Mouse (Mus musculus): ENCODE measurements around the gene Fam114a1. TPM values are rescaled to one million over a fixed set of nuclear protein-coding genes. Genes with fewer than 3 reads are reported as not detected.

Gene Fam114a1
- total RNA-seq, 1 experiment, result 6.5 TPM

GRCm38 (mm10) chr5:65019823-65020222 lies 50.0 kb downstream of the Fam114a1 start:
- Histone ChIP-seq H3K4me3 (ENCODE audit: insufficient read depth in 1 of 2, low read depth in 1 of 2, low read length in 2 of 2, poor library complexity in 1 of 2, severe bottlenecking in 1 of 2) (peak overlapping the region in 1 of 2 experiments; percentile 42; a peak in 1 of 4 replicates), H3K36me3 (ENCODE audit: control insufficient read depth, insufficient read depth, low read length, poor library complexity, severe bottlenecking) (no peaks in the 10 kb centered on the region), H3K9ac (ENCODE audit: insufficient read depth, low read depth, low read length, poor library complexity, severe bottlenecking) (no peak overlapping the region), H3K9me3 (ENCODE audit: control insufficient read depth, insufficient read depth, low read depth, low read length) (no peaks in the 10 kb centered on the region), H3K4me1 (ENCODE audit: control insufficient read depth in 2 of 2, insufficient read depth in 2 of 2, low read length in 2 of 2, poor library complexity in 1 of 2) (peaks cover 0 to 7% of the 10 kb centered on the region in 2 experiments; a peak in 2 of 4 replicates), H3K27ac (ENCODE audit: insufficient read depth, low read depth, low read length, poor library complexity, severe bottlenecking) (no peak overlapping the region; the same call in 1 of the 2 replicates)
- TF ChIP-seq ZNF384 (IDR thresholded peaks at IDR 0.05; ENCODE audit: low read depth, low read length) (no peak), ZC3H11A (IDR thresholded peaks at IDR 0.05; ENCODE audit: borderline replicate concordance, low read depth, low read length) (no peak), CHD2 (IDR thresholded peaks at IDR 0.05; ENCODE audit: low read depth, low read length) (no peak), MAFK (IDR thresholded peaks at IDR 0.05; ENCODE audit: insufficient read depth, low read depth, low read length) (no peak), HCFC1 (IDR thresholded peaks at IDR 0.05; ENCODE audit: borderline replicate concordance, insufficient read depth, low read length) (no peak)
- DNase-seq (ENCODE audit: low read depth, low spot score), result peak; percentile 19
- in situ Hi-C loops (cut with MboI; ENCODE audit: low sequenced_read_pairs in 2 of 2, unreplicated experiment in 2 of 2), result no loop called here

- Histone ChIP-seq H3K27ac (ENCODE audit: insufficient read depth, low read depth, low read length, poor library complexity, severe bottlenecking) (no peak overlapping the region), H3K36me3 (ENCODE audit: control insufficient read depth, insufficient read depth, low read length, poor library complexity, severe bottlenecking) (no peaks in the 10 kb centered on the region), H3K9ac (ENCODE audit: insufficient read depth, low read depth, low read length, poor library complexity, severe bottlenecking) (no peak overlapping the region), H3K4me1 (ENCODE audit: control insufficient read depth in 2 of 2, insufficient read depth in 2 of 2, low read length in 2 of 2, poor library complexity in 1 of 2) (no peaks in the 10 kb centered on the region), H3K9me3 (ENCODE audit: control insufficient read depth, insufficient read depth, low read depth, low read length) (no peaks in the 10 kb centered on the region), H3K4me3 (ENCODE audit: insufficient read depth in 1 of 2, low read depth in 1 of 2, low read length in 2 of 2, poor library complexity in 1 of 2, severe bottlenecking in 1 of 2) (no peak overlapping the region)
- no peak for DNase-seq (ENCODE audit: low read depth, low spot score)
- TF ChIP-seq HCFC1 (IDR thresholded peaks at IDR 0.05; ENCODE audit: borderline replicate concordance, insufficient read depth, low read length) (no peak), MAFK (IDR thresholded peaks at IDR 0.05; ENCODE audit: insufficient read depth, low read depth, low read length) (no peak), ZC3H11A (IDR thresholded peaks at IDR 0.05; ENCODE audit: borderline replicate concordance, low read depth, low read length) (no peak), ZNF384 (IDR thresholded peaks at IDR 0.05; ENCODE audit: low read depth, low read length) (no peak), CHD2 (IDR thresholded peaks at IDR 0.05; ENCODE audit: low read depth, low read length) (no peak)
- in situ Hi-C loops (cut with MboI; ENCODE audit: low sequenced_read_pairs in 2 of 2, unreplicated experiment in 2 of 2), result no loop called here
Measured at GRCm38 (mm10) chr5:65022006-65022405, 52.1 kb downstream of the Fam114a1 start.

- TF ChIP-seq ZC3H11A (IDR thresholded peaks at IDR 0.05; ENCODE audit: borderline replicate concordance, low read depth, low read length) (no peak), ZNF384 (IDR thresholded peaks at IDR 0.05; ENCODE audit: low read depth, low read length) (no peak), CHD2 (IDR thresholded peaks at IDR 0.05; ENCODE audit: low read depth, low read length) (no peak), MAFK (IDR thresholded peaks at IDR 0.05; ENCODE audit: insufficient read depth, low read depth, low read length) (no peak), HCFC1 (IDR thresholded peaks at IDR 0.05; ENCODE audit: borderline replicate concordance, insufficient read depth, low read length) (no peak)
- no peaks in the 10 kb centered on the region for H3K36me3 ChIP-seq (ENCODE audit: control insufficient read depth, insufficient read depth, low read length, poor library complexity, severe bottlenecking)
- no peak for DNase-seq (ENCODE audit: low read depth, low spot score)
- H3K9ac ChIP-seq (ENCODE audit: insufficient read depth, low read depth, low read length, poor library complexity, severe bottlenecking), result no peak overlapping the region
- H3K9me3 ChIP-seq (ENCODE audit: control insufficient read depth, insufficient read depth, low read depth, low read length), result no peaks in the 10 kb centered on the region
- no peak overlapping the region for H3K27ac ChIP-seq (ENCODE audit: insufficient read depth, low read depth, low read length, poor library complexity, severe bottlenecking)
- in situ Hi-C loops (cut with MboI; ENCODE audit: low sequenced_read_pairs in 2 of 2, unreplicated experiment in 2 of 2), result no loop called here
- H3K4me3 ChIP-seq (ENCODE audit: insufficient read depth in 1 of 2, low read depth in 1 of 2, low read length in 2 of 2, poor library complexity in 1 of 2, severe bottlenecking in 1 of 2), result no peak overlapping the region
- H3K4me1 ChIP-seq (ENCODE audit: control insufficient read depth in 2 of 2, insufficient read depth in 2 of 2, low read length in 2 of 2, poor library complexity in 1 of 2), result no peaks in the 10 kb centered on the region
Measured at GRCm38 (mm10) chr5:65024641-65025040, 54.8 kb downstream of the Fam114a1 start.

- Histone ChIP-seq H3K9me3 (ENCODE audit: control insufficient read depth, insufficient read depth, low read depth, low read length) (no peaks in the 10 kb centered on the region), H3K4me1 (ENCODE audit: control insufficient read depth in 2 of 2, insufficient read depth in 2 of 2, low read length in 2 of 2, poor library complexity in 1 of 2) (no peaks in the 10 kb centered on the region), H3K4me3 (ENCODE audit: insufficient read depth in 1 of 2, low read depth in 1 of 2, low read length in 2 of 2, poor library complexity in 1 of 2, severe bottlenecking in 1 of 2) (no peak overlapping the region), H3K36me3 (ENCODE audit: control insufficient read depth, insufficient read depth, low read length, poor library complexity, severe bottlenecking) (no peaks in the 10 kb centered on the region), H3K27ac (ENCODE audit: insufficient read depth, low read depth, low read length, poor library complexity, severe bottlenecking) (no peak overlapping the region), H3K9ac (ENCODE audit: insufficient read depth, low read depth, low read length, poor library complexity, severe bottlenecking) (no peak overlapping the region)
- no peak for DNase-seq (ENCODE audit: low read depth, low spot score)
- in situ Hi-C loops (cut with MboI; ENCODE audit: low sequenced_read_pairs in 2 of 2, unreplicated experiment in 2 of 2), result no loop called here
- TF ChIP-seq ZC3H11A (IDR thresholded peaks at IDR 0.05; ENCODE audit: borderline replicate concordance, low read depth, low read length), result no peak
- no peak for TF ChIP-seq MAFK (IDR thresholded peaks at IDR 0.05; ENCODE audit: insufficient read depth, low read depth, low read length)
- no peak for TF ChIP-seq HCFC1 (IDR thresholded peaks at IDR 0.05; ENCODE audit: borderline replicate concordance, insufficient read depth, low read length)
- TF ChIP-seq CHD2 (IDR thresholded peaks at IDR 0.05; ENCODE audit: low read depth, low read length), result no peak
- no peak for TF ChIP-seq ZNF384 (IDR thresholded peaks at IDR 0.05; ENCODE audit: low read depth, low read length)
Measured at GRCm38 (mm10) chr5:65025916-65026315, 56.0 kb downstream of the Fam114a1 start.

- no peak for DNase-seq (ENCODE audit: low read depth, low spot score)
- Histone ChIP-seq H3K4me3 (ENCODE audit: insufficient read depth in 1 of 2, low read depth in 1 of 2, low read length in 2 of 2, poor library complexity in 1 of 2, severe bottlenecking in 1 of 2) (no peak overlapping the region), H3K27ac (ENCODE audit: insufficient read depth, low read depth, low read length, poor library complexity, severe bottlenecking) (no peak overlapping the region), H3K4me1 (ENCODE audit: control insufficient read depth in 2 of 2, insufficient read depth in 2 of 2, low read length in 2 of 2, poor library complexity in 1 of 2) (no peaks in the 10 kb centered on the region), H3K9ac (ENCODE audit: insufficient read depth, low read depth, low read length, poor library complexity, severe bottlenecking) (no peak overlapping the region), H3K9me3 (ENCODE audit: control insufficient read depth, insufficient read depth, low read depth, low read length) (no peaks in the 10 kb centered on the region), H3K36me3 (ENCODE audit: control insufficient read depth, insufficient read depth, low read length, poor library complexity, severe bottlenecking) (no peaks in the 10 kb centered on the region)
- no peak for TF ChIP-seq MAFK (IDR thresholded peaks at IDR 0.05; ENCODE audit: insufficient read depth, low read depth, low read length)
- no peak for TF ChIP-seq CHD2 (IDR thresholded peaks at IDR 0.05; ENCODE audit: low read depth, low read length)
- TF ChIP-seq ZNF384 (IDR thresholded peaks at IDR 0.05; ENCODE audit: low read depth, low read length), result no peak
- no peak for TF ChIP-seq ZC3H11A (IDR thresholded peaks at IDR 0.05; ENCODE audit: borderline replicate concordance, low read depth, low read length)
- TF ChIP-seq HCFC1 (IDR thresholded peaks at IDR 0.05; ENCODE audit: borderline replicate concordance, insufficient read depth, low read length), result no peak
- in situ Hi-C loops (cut with MboI; ENCODE audit: low sequenced_read_pairs in 2 of 2, unreplicated experiment in 2 of 2), result no loop called here
Measured at GRCm38 (mm10) chr5:65026776-65027175, 56.9 kb downstream of the Fam114a1 start.
